Mouse (Mus musculus) cerebellum, adult 2 months (tissue): ENCODE measurements at regions not wholly inside any gene's neighbourhood (a gene's known extent, or its start where the extent isn't known, plus 50 kb on each side); places are given as distances from the start of the nearest gene placed in this dataset.

Experiments
- CTCF ChIP-seq: fragments of 200-500 bp; IDR thresholded peaks from 2 replicates; pipeline ENCODE4 v1.5.1; 2011; ENCODE audit warnings: low read depth, mild to moderate bottlenecking, control low read depth, low read length, moderate library complexity, borderline replicate concordance; ENCODE audit not compliant: insufficient read depth
- POLR2A ChIP-seq: fragments of 200-500 bp; IDR thresholded peaks from 2 replicates; pipeline ENCODE4 v1.6.1; 2011; ENCODE audit warnings: low read length, control low read depth, borderline replicate concordance; ENCODE audit not compliant: insufficient read depth

- no peak for TF ChIP-seq CTCF
- no peak for TF ChIP-seq POLR2A
These were observed 189.4 kb downstream of the Kcnrg start for GRCm38 (mm10) chr14:61796671-61797070.
